Mouse (Mus musculus) MEL (cell line): ENCODE results near the gene Nxph4. TPM values are rescaled to one million over a fixed set of nuclear protein-coding genes. Genes with fewer than 3 reads are reported as not detected.
A peak's percentile ranks its signal among the peaks of the same experiment; 100 is the strongest.

Experiments
- DNase-seq: peaks from one replicate; pipeline ENCODE4 v3.0.0; 2011; ENCODE audit warnings: low read depth, low spot score
- H3K27ac ChIP-seq: 2 replicates; pipeline ENCODE4 v1.5.1; 2012; ENCODE audit warnings: low read depth, mild to moderate bottlenecking, control low read depth, low read length, moderate library complexity; ENCODE audit not compliant: control insufficient read depth
- H3K27me3 ChIP-seq, 2 experiments: fragments of 150-350 bp in 1 of 2; sonication (generic) in 1 of 2; 2 replicates each; pipeline ENCODE4 v1.6.1; 2012; ENCODE audit warnings: low read length in 2 of 2, mild to moderate bottlenecking in 2 of 2, improper control_type of control experiment in 1 of 2, moderate library complexity in 1 of 2; ENCODE audit not compliant: insufficient read depth in 2 of 2, control insufficient read depth in 1 of 2
- H3K36me3 ChIP-seq, 2 experiments: 2 replicates each; pipeline ENCODE4 v1.6.1; 2012 to 2014; ENCODE audit warnings: low read length in 2 of 2, improper control_type of control experiment in 1 of 2, inconsistent platforms in 1 of 2, mild to moderate bottlenecking in 1 of 2; ENCODE audit not compliant: insufficient read depth in 2 of 2, control insufficient read depth in 1 of 2
- H3K4me1 ChIP-seq, 2 experiments: fragments of 150-350 bp in 1 of 2; sonication (generic) in 1 of 2; 2 replicates each; pipeline ENCODE4 v1.6.1; 2012; ENCODE audit warnings: low read length in 2 of 2, improper control_type of control experiment in 1 of 2, mild to moderate bottlenecking in 1 of 2; ENCODE audit not compliant: insufficient read depth in 2 of 2, control insufficient read depth in 1 of 2
- H3K4me3 ChIP-seq, 2 experiments: fragments of 150-350 bp in 1 of 2; sonication (generic) in 1 of 2; 2 replicates each; pipeline ENCODE4 v1.5.1; 2012; ENCODE audit warnings: low read depth in 2 of 2, low read length in 2 of 2, mild to moderate bottlenecking in 2 of 2, moderate library complexity in 2 of 2, control low read depth in 1 of 2, improper control_type of control experiment in 1 of 2; ENCODE audit not compliant: control insufficient read depth in 1 of 2, insufficient read depth in 1 of 2
- H3K79me2 ChIP-seq: 2 replicates; pipeline ENCODE4 v1.6.1; 2012; ENCODE audit warnings: mild to moderate bottlenecking, low read length, moderate library complexity; ENCODE audit not compliant: control insufficient read depth, poor library complexity, insufficient read depth
- H3K9ac ChIP-seq: 2 replicates; pipeline ENCODE4 v1.6.1; 2012; ENCODE audit warnings: low read depth, mild to moderate bottlenecking, control low read depth, low read length, moderate library complexity; ENCODE audit not compliant: control insufficient read depth, poor library complexity, severe bottlenecking
- H3K9me3 ChIP-seq: fragments of 150-350 bp; sonication (generic); replicated peaks from 2 replicates; pipeline ENCODE4 v1.6.1; 2012; ENCODE audit warnings: mild to moderate bottlenecking, low read length, improper control_type of control experiment, moderate library complexity; ENCODE audit not compliant: insufficient read depth
- BHLHE40 ChIP-seq: IDR thresholded peaks from 2 replicates; pipeline ENCODE4 v1.6.1; 2012; ENCODE audit warnings: low read depth, mild to moderate bottlenecking, inconsistent platforms, low read length, improper control_type of control experiment, borderline replicate concordance
- CTCF ChIP-seq, 3 experiments: IDR thresholded peaks in 2 of 3; conservative IDR thresholded peaks in 1 of 3; 2 replicates each; pipeline ENCODE4 v1.5.1; 2011 to 2012; ENCODE audit warnings: low read length in 3 of 3, low read depth in 2 of 3, mild to moderate bottlenecking in 2 of 3, improper control_type of control experiment in 1 of 3, inconsistent platforms in 1 of 3, mixed read lengths in 1 of 3, moderate library complexity in 1 of 3; ENCODE audit not compliant: control insufficient read depth in 1 of 3, insufficient read depth in 1 of 3, poor library complexity in 1 of 3, severe bottlenecking in 1 of 3
- E2F4 ChIP-seq: IDR thresholded peaks from 2 replicates; pipeline ENCODE4 v1.6.1; 2011; ENCODE audit warnings: low read depth, low read length, improper control_type of control experiment, borderline replicate concordance
- ELF1 ChIP-seq: IDR thresholded peaks from 2 replicates; pipeline ENCODE4 v1.6.1; 2014; ENCODE audit warnings: low read depth, mild to moderate bottlenecking, inconsistent platforms, low read length, improper control_type of control experiment, moderate library complexity
- ETS1 ChIP-seq: IDR thresholded peaks from 2 replicates; pipeline ENCODE4 v1.6.1; 2012; ENCODE audit warnings: low read depth, mild to moderate bottlenecking, inconsistent platforms, low read length, improper control_type of control experiment, moderate library complexity
- GABPA ChIP-seq: IDR thresholded peaks from 2 replicates; pipeline ENCODE4 v1.6.1; 2012; ENCODE audit warnings: low read depth, mild to moderate bottlenecking, inconsistent platforms, low read length, improper control_type of control experiment, moderate library complexity
- GATA1 ChIP-seq: IDR thresholded peaks from 2 replicates; pipeline ENCODE4 v1.6.1; 2011; ENCODE audit warnings: low read depth, low read length, improper control_type of control experiment
- KAT2A ChIP-seq: conservative IDR thresholded peaks from 2 replicates; pipeline ENCODE4 v1.6.1; 2012; ENCODE audit warnings: low read depth, low read length, improper control_type of control experiment, inconsistent platforms
- MAFK ChIP-seq: IDR thresholded peaks from 2 replicates; pipeline ENCODE4 v1.6.1; 2011; ENCODE audit warnings: low read depth, mild to moderate bottlenecking, low read length, improper control_type of control experiment, borderline replicate concordance
- MAX ChIP-seq: IDR thresholded peaks from 2 replicates; pipeline ENCODE4 v1.6.1; 2011; ENCODE audit warnings: low read length, improper control_type of control experiment
- MAZ ChIP-seq: IDR thresholded peaks from 2 replicates; pipeline ENCODE4 v1.6.1; 2012; ENCODE audit warnings: low read depth, mild to moderate bottlenecking, inconsistent platforms, low read length, improper control_type of control experiment
- MEF2A ChIP-seq: IDR thresholded peaks from 2 replicates; pipeline ENCODE4 v1.6.1; 2014; ENCODE audit warnings: low read depth, mild to moderate bottlenecking, inconsistent platforms, low read length, improper control_type of control experiment; ENCODE audit not compliant: poor library complexity, insufficient replicate concordance, severe bottlenecking; ENCODE audit errors: extremely low read depth
- MXI1 ChIP-seq: IDR thresholded peaks from 2 replicates; pipeline ENCODE4 v1.6.1; 2011; ENCODE audit warnings: mild to moderate bottlenecking, low read depth, low read length, improper control_type of control experiment
- MYC ChIP-seq: IDR thresholded peaks from 2 replicates; pipeline ENCODE4 v1.6.1; 2011; ENCODE audit warnings: low read depth, mild to moderate bottlenecking, low read length, improper control_type of control experiment, moderate library complexity
- NRF1 ChIP-seq: IDR thresholded peaks from 2 replicates; pipeline ENCODE4 v1.6.1; 2014; ENCODE audit warnings: low read depth, mild to moderate bottlenecking, inconsistent platforms, low read length, improper control_type of control experiment, moderate library complexity; ENCODE audit not compliant: poor library complexity, insufficient read depth, severe bottlenecking
- POLR2A ChIP-seq, 2 experiments: IDR thresholded peaks; 2 replicates each; pipeline ENCODE4 v1.6.1; 2011 to 2012; ENCODE audit warnings: low read length in 2 of 2, mild to moderate bottlenecking in 2 of 2, control low read depth in 1 of 2, improper control_type of control experiment in 1 of 2, low read depth in 1 of 2, moderate library complexity in 1 of 2; ENCODE audit not compliant: control insufficient read depth in 1 of 2, insufficient read depth in 1 of 2, poor library complexity in 1 of 2
- POLR2AphosphoS2 ChIP-seq: IDR thresholded peaks from 2 replicates; pipeline ENCODE4 v1.6.1; 2011; ENCODE audit warnings: low read length, improper control_type of control experiment
- POLR2AphosphoS5 ChIP-seq: IDR thresholded peaks from 2 replicates; pipeline ENCODE4 v1.6.1; 2012; ENCODE audit warnings: low read depth, borderline replicate concordance, mild to moderate bottlenecking, inconsistent platforms, low read length, moderate library complexity, mixed read lengths
- RAD21 ChIP-seq: IDR thresholded peaks from 2 replicates; pipeline ENCODE4 v1.6.1; 2011; ENCODE audit warnings: mild to moderate bottlenecking, low read depth, low read length, improper control_type of control experiment
- RCOR1 ChIP-seq: IDR thresholded peaks from 2 replicates; pipeline ENCODE4 v1.6.1; 2012; ENCODE audit warnings: low read depth, mild to moderate bottlenecking, inconsistent platforms, low read length, improper control_type of control experiment
- SIN3A ChIP-seq: IDR thresholded peaks from 2 replicates; pipeline ENCODE4 v1.6.1; 2012; ENCODE audit warnings: low read length, improper control_type of control experiment, inconsistent platforms
- SMC3 ChIP-seq: IDR thresholded peaks from 2 replicates; pipeline ENCODE4 v1.6.1; 2011; ENCODE audit warnings: low read depth, low read length, improper control_type of control experiment
- TAL1 ChIP-seq: IDR thresholded peaks from 2 replicates; pipeline ENCODE4 v1.6.1; 2012; ENCODE audit warnings: mild to moderate bottlenecking, inconsistent platforms, low read length, moderate library complexity, mixed read lengths
- TBP ChIP-seq: IDR thresholded peaks from 2 replicates; pipeline ENCODE4 v1.8.0; 2011; ENCODE audit warnings: low read depth, low read length, improper control_type of control experiment
- USF1 ChIP-seq: IDR thresholded peaks from 2 replicates; pipeline ENCODE4 v1.6.1; 2014; ENCODE audit warnings: low read depth, mild to moderate bottlenecking, inconsistent platforms, low read length, improper control_type of control experiment, moderate library complexity
- ZC3H11A ChIP-seq: IDR thresholded peaks from 2 replicates; pipeline ENCODE4 v1.6.1; 2012; ENCODE audit warnings: low read depth, mild to moderate bottlenecking, inconsistent platforms, low read length, improper control_type of control experiment
- ZMIZ1 ChIP-seq: IDR thresholded peaks from 2 replicates; pipeline ENCODE4 v1.6.1; 2012; ENCODE audit warnings: low read depth, mild to moderate bottlenecking, inconsistent platforms, low read length, improper control_type of control experiment, moderate library complexity
- polyA plus RNA-seq, 2 experiments: library from polyadenylated mRNA; stranded (reverse) in 1 of 2; unstranded in 1 of 2; fragments of >175 nt in 1 of 2; fragments of >200 nt in 1 of 2; gene quantifications; 2 replicates each; pipeline versions ENCODE4 v1.2.1 to v1.2.4; 2012; ENCODE audit warnings: low replicate concordance in 2 of 2, low read depth in 1 of 2; ENCODE audit not compliant: insufficient read length in 2 of 2, insufficient read depth in 1 of 2, missing spikeins in 1 of 2
- total RNA-seq: library from RNA; depleted of rRNA; stranded (reverse); fragments of 300-350 nt; gene quantifications from 2 replicates; pipeline ENCODE4 v1.2.3, GENCODE M21; 2012

Gene Nxph4
- total and polyA plus RNA-seq, 3 experiments, result 0.24 TPM; not detected in 2

DNA sequence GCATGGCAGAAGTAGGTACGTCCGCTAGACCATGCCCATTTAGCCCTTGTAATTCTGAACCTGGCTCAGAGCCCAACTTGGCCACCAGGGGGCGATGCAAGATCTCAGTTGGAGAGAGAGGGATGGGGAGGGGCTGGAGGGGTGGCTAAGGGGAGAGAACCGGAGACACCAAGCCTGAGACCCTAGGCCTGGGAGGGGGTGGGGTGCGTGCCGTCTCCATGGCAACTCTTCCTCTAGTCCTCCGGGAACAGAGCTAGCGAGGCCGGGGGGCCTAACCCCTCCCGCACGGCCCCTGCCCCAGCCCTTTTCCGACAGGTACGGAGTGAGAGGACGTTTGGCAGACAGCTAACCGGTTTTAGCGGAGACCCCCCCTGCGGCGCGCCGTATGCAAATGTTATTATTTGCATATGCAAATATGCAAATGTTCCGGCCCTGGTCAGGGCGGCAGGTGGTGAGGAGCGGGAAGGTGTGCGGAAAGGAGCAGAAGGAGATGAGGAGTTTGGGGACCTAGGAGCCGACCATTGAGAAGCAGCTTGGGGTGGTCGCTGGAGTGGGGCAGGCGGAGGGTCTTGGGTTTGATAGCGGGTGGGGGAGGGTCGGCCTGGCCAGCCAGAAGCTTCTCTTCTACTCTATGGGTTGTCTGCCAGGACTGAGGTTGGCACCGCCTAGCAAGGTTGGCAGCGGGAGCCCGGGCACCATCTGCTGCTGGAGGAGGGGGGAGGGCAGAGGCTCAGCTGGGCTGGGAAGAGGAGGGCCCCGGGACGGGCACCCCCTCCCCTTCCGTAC is 25.1 kb downstream of the Nxph4 start (continued):
- TF ChIP-seq TBP, result no peak
- no peak for TF ChIP-seq RCOR1
- TF ChIP-seq USF1, result no peak
- no peak for TF ChIP-seq POLR2AphosphoS5
- TF ChIP-seq BHLHE40, result no peak
- TF ChIP-seq MYC, result no peak
- TF ChIP-seq E2F4, result no peak
- peak; percentile 75 for TF ChIP-seq SMC3
- TF ChIP-seq MAFK, result no peak
- no peak for TF ChIP-seq MAX
- TF ChIP-seq POLR2A (IDR thresholded peaks at IDR 0.05; ENCODE audit: control insufficient read depth in 1 of 2, insufficient read depth in 1 of 2, low read depth in 1 of 2, low read length in 2 of 2, poor library complexity in 1 of 2), result no peak
- no peak for TF ChIP-seq MEF2A
- TF ChIP-seq NRF1, result no peak
- TF ChIP-seq GATA1, result no peak
- TF ChIP-seq ETS1, result no peak
- no peak for TF ChIP-seq MXI1
- no peak for TF ChIP-seq ZMIZ1
- no peak for TF ChIP-seq POLR2AphosphoS2
- no peak for TF ChIP-seq GABPA
- TF ChIP-seq SIN3A, result peak; percentile 9; the same call in 1 of the 2 replicates
- TF ChIP-seq KAT2A, result no peak
- TF ChIP-seq, all 39 proteins: peak for 7

GRCm38 (mm10) chr10:127508239-127508638 is 26.1 kb downstream of the Nxph4 start:
- TF ChIP-seq SMC3 (peak; percentile 76), CTCF (IDR thresholded peaks at IDR 0.05 in 2 of 3, conservative IDR thresholded peaks at IDR 0.05 in 1 of 3; ENCODE audit: control insufficient read depth in 1 of 3, insufficient read depth in 1 of 3, low read depth in 2 of 3, low read length in 3 of 3, poor library complexity in 1 of 3, severe bottlenecking in 1 of 3) (peak; percentile 68 to 95 (median 91)), ELF1 (peak; percentile 66), MEF2A (no peak), ZMIZ1 (no peak), RAD21 (peak; percentile 82), MAZ (peak; percentile 55; the same call in 1 of the 2 replicates), ZC3H11A (peak; percentile 72), TAL1 (no peak), MXI1 (peak; percentile 8; the same call in 1 of the 2 replicates)
- TF ChIP-seq, all 39 proteins: peak for 7
- DNase-seq, result peak; percentile 92
- H3K79me2 ChIP-seq, result no peaks in the 10 kb centered on the region; the same call in 1 of the 2 replicates
- no peaks in the 10 kb centered on the region for H3K27me3 ChIP-seq
- peak overlapping the region; percentile 18 to 27; a peak in 2 of 4 replicates for H3K4me3 ChIP-seq
- peaks cover 0 to 8% of the 10 kb centered on the region in 2 experiments; a peak in 2 of 4 replicates for H3K4me1 ChIP-seq
- no peaks in the 10 kb centered on the region; a peak in 1 of 4 replicates for H3K36me3 ChIP-seq
- no peak overlapping the region for H3K9ac ChIP-seq
- H3K9me3 ChIP-seq, result no peaks in the 10 kb centered on the region
- no peak overlapping the region for H3K27ac ChIP-seq
